Mouse (Mus musculus) urinary bladder, postnatal 36 days (tissue): ENCODE measurements around the gene Igf1r.
A peak's percentile ranks its signal among the peaks of the same experiment; 100 is the strongest.

ENCODE experiments used
- DNase-seq, 2 experiments: peaks; one replicate each; pipeline ENCODE4 v3.0.0; 2022; ENCODE audit warnings: low spot score in 2 of 2, mixed read lengths in 1 of 2

Igf1r gene

GRCm38 (mm10) chr7:68053002-68053624, 100.5 kb downstream of the Igf1r start:
- no peak for DNase-seq

- DNase-seq: no peak
These were observed 101.9 kb downstream of the Igf1r start for GRCm38 (mm10) chr7:68054498-68054897.

GRCm38 (mm10) chr7:68054956-68055355, 102.3 kb downstream of the Igf1r start:
- no peak for DNase-seq

GRCm38 (mm10) chr7:68057010-68057409, 104.4 kb downstream of the Igf1r start:
- no peak for DNase-seq

GRCm38 (mm10) chr7:68059690-68060089, 107.1 kb downstream of the Igf1r start:
- no peak for DNase-seq

- peak; percentile 28 to 58 for DNase-seq
These were observed 108.8 kb downstream of the Igf1r start for GRCm38 (mm10) chr7:68061434-68061833.

- peak in 1 of 2 experiments; percentile 16 for DNase-seq
These were observed 109.7 kb downstream of the Igf1r start for GRCm38 (mm10) chr7:68062170-68062848.

- no peak for DNase-seq
These were observed 110.2 kb downstream of the Igf1r start for GRCm38 (mm10) chr7:68062849-68063208.

- no peak for DNase-seq
These were observed 111.1 kb downstream of the Igf1r start for GRCm38 (mm10) chr7:68063711-68064110.

- DNase-seq: no peak
These were observed 111.5 kb downstream of the Igf1r start for GRCm38 (mm10) chr7:68064120-68064519.

- no peak for DNase-seq
These were observed 112.2 kb downstream of the Igf1r start for GRCm38 (mm10) chr7:68064647-68065362.

GRCm38 (mm10) chr7:68065904-68066303, 113.3 kb downstream of the Igf1r start:
- peak in 1 of 2 experiments; percentile 52 for DNase-seq

- no peak for DNase-seq
These were observed 114.7 kb downstream of the Igf1r start for GRCm38 (mm10) chr7:68067321-68067720.

- no peak for DNase-seq
These were observed 116.7 kb downstream of the Igf1r start for GRCm38 (mm10) chr7:68069324-68069723.

GRCm38 (mm10) chr7:68070030-68070429, 117.4 kb downstream of the Igf1r start:
- no peak for DNase-seq

GRCm38 (mm10) chr7:68070626-68071025, 118.0 kb downstream of the Igf1r start:
- DNase-seq: peak in 1 of 2 experiments; percentile 64

GRCm38 (mm10) chr7:68071050-68071449, 118.4 kb downstream of the Igf1r start:
- no peak for DNase-seq

GRCm38 (mm10) chr7:68071749-68072148, 119.1 kb downstream of the Igf1r start:
- no peak for DNase-seq

- DNase-seq: no peak
These were observed 120.2 kb downstream of the Igf1r start for GRCm38 (mm10) chr7:68072524-68073459.

GRCm38 (mm10) chr7:68073460-68073806, 120.8 kb downstream of the Igf1r start:
- DNase-seq: no peak

- DNase-seq: no peak
These were observed 122.1 kb downstream of the Igf1r start for GRCm38 (mm10) chr7:68074748-68075147.

- DNase-seq: no peak
These were observed 122.8 kb downstream of the Igf1r start for GRCm38 (mm10) chr7:68075401-68075800.
